Mouse (Mus musculus): ENCODE results near the gene Phc2. TPM values are rescaled to one million over a fixed set of nuclear protein-coding genes. Genes with fewer than 3 reads are reported as not detected.

Gene Phc2
- total RNA-seq, 2 experiments from 2014 or later = 4.5 to 7.1 TPM

DNA sequence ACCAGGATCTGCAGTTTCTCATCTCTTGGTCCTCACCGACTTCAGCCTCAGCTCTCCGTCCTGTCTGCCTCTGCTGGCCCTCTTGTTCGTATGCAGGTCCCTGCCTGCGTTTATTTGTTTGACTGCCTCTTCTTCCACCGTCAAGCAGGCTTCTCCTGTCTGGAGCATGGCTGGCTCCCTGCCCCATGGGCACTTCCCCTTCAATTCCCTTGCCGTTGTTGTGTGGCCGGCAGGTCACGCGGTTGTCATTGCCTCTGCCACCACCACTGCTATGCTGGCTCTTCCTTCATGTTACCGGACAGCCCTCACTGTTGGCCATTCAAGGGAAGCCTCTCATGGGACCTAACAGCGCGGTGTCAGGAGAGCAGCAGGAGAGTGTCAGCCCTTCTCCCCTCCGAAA is 113.6 kb downstream of the Phc2 start:
- ATAC-seq (replicated peaks; ENCODE audit: low FRiP score, poor library complexity, severe bottlenecking) = no peak

GRCm38 (mm10) chr4:128769569-128770355 is 115.3 kb downstream of the Phc2 start:
- ATAC-seq (replicated peaks; ENCODE audit: low FRiP score, poor library complexity, severe bottlenecking) = no peak

DNA sequence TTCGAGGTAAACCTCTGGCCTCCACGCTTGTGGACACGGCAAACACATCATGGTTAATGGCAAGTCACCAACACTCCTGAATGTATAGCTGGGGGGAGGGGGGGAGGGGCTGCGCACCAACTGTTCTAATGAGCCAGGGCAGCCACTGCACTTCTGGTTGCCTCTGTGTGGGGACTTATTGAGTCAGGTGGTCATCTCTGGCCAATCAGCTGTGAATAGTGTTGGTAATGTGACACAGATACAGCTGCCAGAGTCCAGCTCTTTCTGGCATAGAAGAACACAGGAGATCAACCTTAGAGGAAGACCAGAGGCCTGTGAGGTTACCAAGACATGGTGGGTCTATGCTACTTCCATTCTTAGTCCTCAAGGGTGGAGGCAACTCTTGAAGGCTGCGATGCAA is 116.2 kb downstream of the Phc2 start:
- no peak for ATAC-seq (replicated peaks; ENCODE audit: low FRiP score, poor library complexity, severe bottlenecking)

- no peak for ATAC-seq (replicated peaks; ENCODE audit: low FRiP score, poor library complexity, severe bottlenecking)
Observed at GRCm38 (mm10) chr4:128773820-128774219, 119.3 kb downstream of the Phc2 start.

- peak; percentile 64 for ATAC-seq (replicated peaks; ENCODE audit: low FRiP score, poor library complexity, severe bottlenecking)
Observed at GRCm38 (mm10) chr4:128774467-128774866, 120.0 kb downstream of the Phc2 start.

DNA sequence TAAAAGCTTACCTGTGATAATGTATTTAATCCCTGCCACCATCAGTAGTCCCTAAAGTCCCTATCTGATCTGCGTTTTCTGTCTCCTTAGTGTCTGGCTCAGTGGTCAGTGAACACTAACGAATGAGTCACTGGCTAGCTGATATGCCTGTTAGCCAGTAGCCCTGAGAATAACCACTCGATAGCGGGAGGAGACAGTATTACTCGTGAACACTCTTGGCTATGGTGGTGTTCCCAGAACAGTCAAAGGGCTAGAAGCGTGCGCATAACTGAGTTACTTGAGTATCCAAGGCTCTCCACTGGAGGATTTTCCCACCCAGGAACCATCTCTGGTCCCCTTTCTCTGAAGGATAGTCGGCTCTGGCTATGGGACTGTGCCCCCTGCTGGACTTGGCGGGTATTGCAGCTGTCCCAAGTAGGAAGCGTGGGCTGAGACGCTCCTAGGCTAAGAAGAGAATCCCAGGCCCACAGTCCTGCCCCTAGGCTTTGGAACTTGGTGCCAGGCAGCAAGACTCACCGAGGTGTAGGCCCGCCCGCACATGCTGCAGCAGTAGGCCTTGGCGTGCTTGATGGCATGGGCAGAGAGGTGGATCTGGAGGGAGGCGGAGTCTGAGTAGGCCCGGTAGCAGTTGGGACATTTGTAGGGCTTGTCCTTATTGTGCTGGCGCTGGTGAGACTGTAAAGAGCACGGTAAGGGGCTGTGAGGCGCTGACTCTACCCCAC is 122.2 kb downstream of the Phc2 start:
- peak; percentile 77 for ATAC-seq (replicated peaks; ENCODE audit: low FRiP score, poor library complexity, severe bottlenecking)

DNA sequence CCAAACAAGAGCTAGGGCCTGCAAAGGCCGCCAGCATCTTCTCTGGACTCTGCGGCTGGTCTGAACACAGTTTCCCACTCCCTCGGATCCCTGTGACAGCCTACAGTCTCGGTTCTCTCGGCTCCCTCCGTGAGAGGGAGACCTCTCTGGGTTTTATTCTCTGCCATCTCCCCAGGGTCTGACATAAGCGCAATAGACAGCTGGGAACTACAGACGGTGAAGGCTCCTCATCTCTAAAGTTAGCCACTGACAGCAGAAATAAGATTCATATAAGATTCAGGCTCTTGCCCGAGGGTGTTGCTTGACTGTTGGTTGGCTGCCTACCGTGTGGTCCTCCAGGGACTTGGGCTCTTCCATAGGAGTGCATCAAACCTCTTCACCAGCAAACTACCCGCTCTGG is 123.1 kb downstream of the Phc2 start:
- ATAC-seq (replicated peaks; ENCODE audit: low FRiP score, poor library complexity, severe bottlenecking) = no peak

DNA sequence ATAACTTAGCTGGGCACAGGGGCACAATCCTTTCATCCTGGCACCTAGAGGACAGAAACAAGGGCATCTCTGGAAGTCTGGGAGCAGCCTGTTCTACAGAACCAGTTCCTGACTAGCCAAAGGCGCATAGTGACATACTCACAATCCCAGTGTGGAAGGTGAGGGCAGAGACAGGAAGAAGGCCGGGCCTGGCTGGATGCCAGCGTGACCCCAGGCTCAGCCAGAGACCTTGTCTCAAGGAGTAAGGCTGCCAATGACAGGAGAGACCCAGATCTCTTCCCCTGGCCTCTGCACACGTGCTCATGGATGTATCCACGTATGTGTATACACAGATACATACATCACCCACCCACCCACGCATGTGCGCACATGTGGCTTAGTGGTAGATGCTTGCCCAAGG is 127.5 kb downstream of the Phc2 start:
- ATAC-seq (replicated peaks; ENCODE audit: low FRiP score, poor library complexity, severe bottlenecking) = no peak

GRCm38 (mm10) chr4:128782645-128783044 is 128.1 kb downstream of the Phc2 start:
- ATAC-seq (replicated peaks; ENCODE audit: low FRiP score, poor library complexity, severe bottlenecking) = no peak

DNA sequence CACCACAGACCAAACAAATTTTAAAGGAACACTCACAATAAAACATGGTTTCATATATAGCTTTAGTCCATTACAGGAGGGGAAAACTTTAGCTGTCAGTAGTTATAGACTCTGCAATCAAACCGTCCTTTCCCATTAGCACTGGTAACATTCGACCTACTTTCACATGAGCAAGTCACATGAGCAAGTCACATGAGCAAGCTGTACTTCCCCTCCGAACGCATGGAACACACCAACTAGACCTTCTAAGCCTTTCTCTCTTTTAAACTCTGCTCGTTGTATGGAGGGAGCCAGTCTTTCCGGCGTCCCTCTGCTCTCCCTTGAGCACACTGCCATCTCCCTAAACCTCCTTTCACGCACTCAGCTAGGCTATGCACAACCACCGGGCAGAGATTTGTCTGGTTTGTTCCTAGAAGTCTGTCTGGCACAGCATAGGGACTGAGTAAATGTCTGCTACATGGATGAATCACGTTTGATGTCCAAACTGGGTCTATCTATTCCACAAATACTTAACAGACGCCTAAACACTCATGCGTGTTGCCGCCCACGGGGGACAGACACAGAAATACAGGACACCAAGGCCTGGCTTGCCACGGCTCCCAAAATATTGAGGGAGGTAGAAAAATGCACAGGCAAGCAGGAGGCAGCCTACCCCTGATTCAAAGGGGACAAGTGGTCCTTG is 130.6 kb downstream of the Phc2 start:
- ATAC-seq (replicated peaks; ENCODE audit: low FRiP score, poor library complexity, severe bottlenecking) = no peak

- no peak for ATAC-seq (replicated peaks; ENCODE audit: low FRiP score, poor library complexity, severe bottlenecking)
Observed at GRCm38 (mm10) chr4:128785921-128786654, 131.6 kb downstream of the Phc2 start.

DNA sequence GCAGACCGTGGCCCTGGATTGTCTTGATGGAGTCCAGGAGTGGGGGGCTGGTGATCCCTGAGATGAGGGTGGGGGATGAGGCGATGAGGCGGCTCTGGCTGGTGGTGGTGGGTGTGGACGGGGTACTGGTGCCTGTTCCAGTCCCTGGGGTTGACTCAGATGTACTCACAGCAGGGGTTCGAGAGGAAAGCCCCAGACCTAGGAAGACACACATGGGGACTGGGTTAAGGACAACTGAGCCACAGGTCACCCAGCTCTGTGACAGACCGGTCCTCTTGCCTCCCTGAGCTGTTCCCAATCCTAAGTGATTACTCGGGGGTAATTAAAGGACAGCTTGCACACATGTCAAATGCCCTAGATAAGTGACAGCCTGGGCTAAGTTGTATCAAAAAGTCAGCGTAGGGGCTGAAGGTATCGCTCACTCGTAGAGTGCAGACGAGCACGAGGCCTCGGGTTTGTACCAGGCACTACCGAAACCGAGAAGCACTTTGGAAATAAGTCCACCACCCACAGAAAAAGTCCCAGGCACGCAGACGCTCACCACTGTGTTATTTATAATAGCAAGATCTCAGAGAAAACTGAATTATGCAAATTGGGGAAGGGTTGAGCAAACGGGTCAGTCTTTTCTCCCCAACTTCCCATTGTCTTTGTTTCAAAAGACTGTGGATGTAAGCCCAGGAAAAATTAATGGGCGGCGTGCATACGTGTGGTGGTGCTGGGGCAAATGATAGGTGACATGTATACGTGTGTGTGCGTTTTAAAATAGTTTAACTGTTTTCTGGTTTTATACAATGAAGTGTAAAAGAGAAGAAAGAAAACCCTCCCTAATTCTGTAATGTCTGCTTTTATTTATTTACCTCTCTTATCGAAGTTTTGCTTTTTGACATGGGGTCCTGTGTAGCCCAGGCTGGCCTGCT is 132.8 kb downstream of the Phc2 start:
- no peak for ATAC-seq (replicated peaks; ENCODE audit: low FRiP score, poor library complexity, severe bottlenecking)

- no peak for ATAC-seq (replicated peaks; ENCODE audit: low FRiP score, poor library complexity, severe bottlenecking)
Observed at GRCm38 (mm10) chr4:128788108-128788507, 133.6 kb downstream of the Phc2 start.

- ATAC-seq (replicated peaks; ENCODE audit: low FRiP score, poor library complexity, severe bottlenecking) = no peak
Observed at GRCm38 (mm10) chr4:128789646-128790045, 135.1 kb downstream of the Phc2 start.

- ATAC-seq (replicated peaks; ENCODE audit: low FRiP score, poor library complexity, severe bottlenecking) = no peak
Observed at GRCm38 (mm10) chr4:128793710-128794109, 139.2 kb downstream of the Phc2 start.

DNA sequence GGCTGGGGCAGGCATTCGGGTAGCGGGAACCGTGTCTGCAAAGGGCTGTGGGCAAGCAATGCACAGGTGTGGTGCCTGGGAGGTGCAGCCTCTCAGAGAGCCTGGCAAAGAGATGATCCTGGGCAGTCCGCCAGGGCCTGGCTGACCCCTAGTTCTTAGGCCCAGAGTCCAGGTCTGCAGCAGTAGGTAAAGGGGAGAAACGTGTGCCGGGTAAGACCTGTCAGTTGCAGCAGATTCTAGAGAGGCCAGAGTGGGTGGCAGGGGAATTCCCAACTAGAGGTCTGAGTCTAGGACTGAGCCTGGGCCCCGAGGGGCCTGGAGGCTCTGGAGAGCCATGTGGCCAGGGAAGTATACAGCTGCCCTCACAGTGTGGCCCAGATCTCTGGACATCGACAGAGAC is 139.7 kb downstream of the Phc2 start:
- ATAC-seq (replicated peaks; ENCODE audit: low FRiP score, poor library complexity, severe bottlenecking) = no peak

DNA sequence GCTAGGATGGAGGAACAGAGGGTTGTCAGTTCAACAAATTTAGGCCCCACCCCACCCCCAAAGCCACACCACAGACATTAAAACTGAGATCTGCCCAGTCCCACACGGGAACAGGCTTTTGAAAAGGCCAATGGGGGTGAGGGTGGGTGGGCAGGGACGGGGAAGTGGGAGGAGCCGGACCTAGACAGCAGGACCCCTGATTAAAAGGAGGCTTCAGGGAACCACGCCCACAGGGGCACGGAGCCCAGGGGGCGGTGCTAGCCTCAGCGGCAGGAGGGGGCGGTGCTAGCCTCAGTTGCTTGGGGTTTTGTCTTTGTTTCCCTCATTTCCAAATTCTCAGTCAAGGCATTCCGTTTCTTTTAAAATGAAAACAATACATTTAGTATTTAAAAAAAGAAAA is 141.1 kb downstream of the Phc2 start:
- no peak for ATAC-seq (replicated peaks; ENCODE audit: low FRiP score, poor library complexity, severe bottlenecking)

- ATAC-seq (replicated peaks; ENCODE audit: low FRiP score, poor library complexity, severe bottlenecking) = no peak
Observed at GRCm38 (mm10) chr4:128796788-128797187, 142.3 kb downstream of the Phc2 start.

All from erythroblast, adult 5-6 weeks (primary cell).